Mouse (Mus musculus) adrenal gland, adult 10 weeks (tissue): ENCODE data around the gene Samd14. TPM values are rescaled to one million over a fixed set of nuclear protein-coding genes. Genes with fewer than 3 reads are reported as not detected.

Experiments
- polyA plus RNA-seq: library from polyadenylated mRNA; stranded (reverse); fragments of 350-450 nt; fragmentation: Illumina TruSeq; extraction: RNeasy Lipid Tissue Mini Kit (QIAGEN cat#74804); gene quantifications from one replicate; pipeline ENCODE4 v1.2.3, GENCODE M21; 2014; ENCODE audit warnings: low read depth, low replicate concordance

Samd14 gene
- polyA plus RNA-seq, result not detected

GRCm38 (mm10) chr11:95009629-95010014 lies at the start of gene Samd14:
Gene Samd14, plus strand, starts transcription at chr11:95009879.

GRCm38 (mm10) chr11:94967419-94967818 lies 42.3 kb upstream of the Samd14 start, which contains the start of gene Hils1:
Gene Hils1, plus strand, starts transcription at chr11:94967593.

GRCm38 (mm10) chr11:94976199-94976598 lies 33.5 kb upstream of the Samd14 start, which contains the start of gene Sgca:
Gene Sgca, minus strand, starts transcription at chr11:94976327.

GRCm38 (mm10) chr11:94990749-94991577 lies 18.7 kb upstream of the Samd14 start, which contains the start of gene Ppp1r9b:
Gene Ppp1r9b, plus strand, starts transcription at chr11:94991035.

GRCm38 (mm10) chr11:95041139-95041609 lies 31.5 kb downstream of the Samd14 start, which contains the start of gene Pdk2:
Gene Pdk2, minus strand, starts transcription at chr11:95041354.

Other genes starting within 250 kb of the Samd14 start
- gene Tmem92, start 227.2 kb upstream of the Samd14 start, polyA plus RNA-seq, result not detected
- 7.6 TPM for gene Col1a1, start 73.7 kb upstream of the Samd14 start, polyA plus RNA-seq
- not detected for gene Hils1, start 42.3 kb upstream of the Samd14 start, polyA plus RNA-seq
- gene Sgca, start 33.6 kb upstream of the Samd14 start, polyA plus RNA-seq, result not detected
- gene Ppp1r9b, start 18.8 kb upstream of the Samd14 start, polyA plus RNA-seq, result 21.6 TPM
- 4.2 TPM for gene Pdk2, start 31.5 kb downstream of the Samd14 start, polyA plus RNA-seq
- gene Itga3, start 66.9 kb downstream of the Samd14 start, polyA plus RNA-seq, result 1.1 TPM
- not detected for gene Dlx3, start 110.2 kb downstream of the Samd14 start, polyA plus RNA-seq
- not detected for gene Dlx4, start 136.4 kb downstream of the Samd14 start, polyA plus RNA-seq